ENCODE assay signal across 24 mouse cellular contexts in genomic region chr8:56233816-56234215, GRCm38 (mm10).
"Had no signal": no experiment of that assay in that cellular context is flagged by ENCODE, and none has a peak within 500 bp of the region (broad histone marks: within the 10 kb centered on the region; RNA-seq: fewer than 3 reads in every experiment).

No protein-coding gene starts in this region.

- H3K9me3 ChIP-seq: heart, embryonic 13.5 days; heart, embryonic 15.5 days; hindbrain, embryonic 13.5 days; hindbrain, embryonic 15.5 days; limb, embryonic 13.5 days; limb, embryonic 15.5 days had no signal

- H3K27me3 ChIP-seq: heart, embryonic 13.5 days; heart, embryonic 15.5 days; hindbrain, embryonic 13.5 days; hindbrain, embryonic 15.5 days; limb, embryonic 13.5 days; limb, embryonic 15.5 days had no signal

- H3K4me1 ChIP-seq: heart, embryonic 15.5 days; hindbrain, embryonic 13.5 days; hindbrain, embryonic 15.5 days; limb, embryonic 13.5 days; limb, embryonic 15.5 days had no signal

- H3K4me2 ChIP-seq: heart, embryonic 11.5 days; heart, embryonic 13.5 days; heart, embryonic 15.5 days; hindbrain, embryonic 13.5 days; hindbrain, embryonic 15.5 days; limb, embryonic 13.5 days; limb, embryonic 15.5 days; liver, embryonic 11.5 days had no signal

- H3K27ac ChIP-seq: heart, adult 2 months; heart, embryonic 13.5 days; heart, embryonic 15.5 days; hindbrain, embryonic 13.5 days; hindbrain, embryonic 15.5 days; hindbrain, postnatal 0 days; limb, embryonic 13.5 days; limb, embryonic 15.5 days; liver, embryonic 14.5 days had no signal

- ATAC-seq: hindbrain, postnatal 0 days; intestine, embryonic 16.5 days had no signal

- H3K36me3 ChIP-seq: heart, embryonic 13.5 days; heart, embryonic 15.5 days; hindbrain, embryonic 13.5 days; hindbrain, embryonic 15.5 days; limb, embryonic 13.5 days; limb, embryonic 15.5 days had no signal

- H3K4me3 ChIP-seq: heart, adult 2 months; heart, embryonic 13.5 days; heart, embryonic 15.5 days; hindbrain, embryonic 13.5 days; hindbrain, embryonic 15.5 days; limb, embryonic 13.5 days; limb, embryonic 15.5 days had no signal

- DNase-seq: gastrocnemius, postnatal 14 days; gastrocnemius, postnatal 36 days; heart, adult 11 months; heart, adult 2 months; heart, postnatal 14 days; heart, postnatal 36 days; kidney, adult 11 months; kidney, adult 8-10 months; kidney, postnatal 14 days; kidney, postnatal 36 days; layer of hippocampus, adult 9-11 months; layer of hippocampus, postnatal 36 days; left cerebral cortex, postnatal 4 days had no signal

- H3K9ac ChIP-seq: heart, embryonic 13.5 days; heart, embryonic 15.5 days; hindbrain, embryonic 13.5 days; hindbrain, embryonic 15.5 days; limb, embryonic 13.5 days; limb, embryonic 15.5 days; liver, embryonic 14.5 days had no signal
